Mouse (Mus musculus) brown adipose tissue, adult 24 weeks (tissue): ENCODE data around the gene Scn1b. TPM values are rescaled to one million over a fixed set of nuclear protein-coding genes. Genes with fewer than 3 reads are reported as not detected.

Experiments used
- H3K27ac ChIP-seq: fragments of 200-500 bp; replicated peaks from 2 replicates; pipeline ENCODE4 v1.5.1; 2012; ENCODE audit warnings: low read depth, mild to moderate bottlenecking, low read length
- H3K4me1 ChIP-seq: fragments of 200-500 bp; 2 replicates; pipeline ENCODE4 v1.6.1; 2012; ENCODE audit warnings: low read length, mixed read lengths; ENCODE audit not compliant: control insufficient read depth, insufficient read depth, insufficient read length
- H3K4me3 ChIP-seq: fragments of 200-500 bp; 2 replicates; pipeline ENCODE4 v1.5.1; 2012; ENCODE audit warnings: low read depth, mild to moderate bottlenecking, low read length, moderate library complexity; ENCODE audit not compliant: insufficient read depth
- polyA plus RNA-seq: library from polyadenylated mRNA; stranded (reverse); fragments of >200 nt; gene quantifications from 2 replicates; pipeline ENCODE4 v1.2.4, GENCODE M21; 2012; ENCODE audit not compliant: missing spikeins, insufficient read depth, insufficient read length

The Scn1b gene
- polyA plus RNA-seq, 1 experiment, result 30.4 TPM

- no peak overlapping the region for H3K27ac ChIP-seq
Measured at GRCm38 (mm10) chr7:31113800-31114199, 13.0 kb downstream of the Scn1b start.

GRCm38 (mm10) chr7:31112036-31112435 lies 14.8 kb downstream of the Scn1b start:
- Histone ChIP-seq H3K4me3 (no peak overlapping the region), H3K27ac (no peak overlapping the region)

More at GRCm38 (mm10) chr7:31113800-31114199, 13.0 kb downstream of the Scn1b start:
- H3K4me1 ChIP-seq, result peaks cover 8% of the 10 kb centered on the region
- H3K4me3 ChIP-seq, result no peak overlapping the region

GRCm38 (mm10) chr7:31110861-31111385 lies 15.9 kb downstream of the Scn1b start:
- H3K27ac ChIP-seq, result no peak overlapping the region

More at GRCm38 (mm10) chr7:31112036-31112435, 14.8 kb downstream of the Scn1b start:
- peaks cover 8% of the 10 kb centered on the region for H3K4me1 ChIP-seq

GRCm38 (mm10) chr7:31109796-31110195 lies 17.0 kb downstream of the Scn1b start:
- peak overlapping the region; percentile 47 for H3K27ac ChIP-seq
- H3K4me1 ChIP-seq, result no peaks in the 10 kb centered on the region
- no peak overlapping the region for H3K4me3 ChIP-seq

More at GRCm38 (mm10) chr7:31110861-31111385, 15.9 kb downstream of the Scn1b start:
- H3K4me3 ChIP-seq, result no peak overlapping the region
- H3K4me1 ChIP-seq, result peaks cover 7% of the 10 kb centered on the region

- Histone ChIP-seq H3K27ac (no peak overlapping the region), H3K4me1 (no peaks in the 10 kb centered on the region), H3K4me3 (no peak overlapping the region)
Measured at GRCm38 (mm10) chr7:31109091-31109490, 17.7 kb downstream of the Scn1b start.

- Histone ChIP-seq H3K27ac (no peak overlapping the region), H3K4me3 (no peak overlapping the region), H3K4me1 (no peaks in the 10 kb centered on the region)
Measured at GRCm38 (mm10) chr7:31107781-31108180, 19.0 kb downstream of the Scn1b start.

GRCm38 (mm10) chr7:31106166-31106565 lies 20.6 kb downstream of the Scn1b start:
- H3K27ac ChIP-seq, result no peak overlapping the region
- no peaks in the 10 kb centered on the region for H3K4me1 ChIP-seq
- no peak overlapping the region for H3K4me3 ChIP-seq

GRCm38 (mm10) chr7:31105061-31105768 lies 21.6 kb downstream of the Scn1b start:
- Histone ChIP-seq H3K4me3 (no peak overlapping the region), H3K27ac (no peak overlapping the region), H3K4me1 (no peaks in the 10 kb centered on the region)

GRCm38 (mm10) chr7:31100786-31101185 lies 26.0 kb downstream of the Scn1b start:
- no peak overlapping the region for H3K27ac ChIP-seq
- no peaks in the 10 kb centered on the region for H3K4me1 ChIP-seq
- no peak overlapping the region for H3K4me3 ChIP-seq

- Histone ChIP-seq H3K4me1 (no peaks in the 10 kb centered on the region), H3K27ac (no peak overlapping the region), H3K4me3 (no peak overlapping the region)
Measured at GRCm38 (mm10) chr7:31099612-31099982, 27.2 kb downstream of the Scn1b start.

GRCm38 (mm10) chr7:31098697-31099611 lies 27.8 kb downstream of the Scn1b start:
- no peaks in the 10 kb centered on the region for H3K4me1 ChIP-seq
- H3K4me3 ChIP-seq, result no peak overlapping the region
- no peak overlapping the region for H3K27ac ChIP-seq

- Histone ChIP-seq H3K27ac (no peak overlapping the region), H3K4me1 (no peaks in the 10 kb centered on the region), H3K4me3 (no peak overlapping the region)
Measured at GRCm38 (mm10) chr7:31097583-31098248, 29.1 kb downstream of the Scn1b start.

- no peak overlapping the region for H3K27ac ChIP-seq
- H3K4me3 ChIP-seq, result no peak overlapping the region
- no peaks in the 10 kb centered on the region for H3K4me1 ChIP-seq
Measured at GRCm38 (mm10) chr7:31096892-31097564, 29.8 kb downstream of the Scn1b start.

- Histone ChIP-seq H3K4me1 (no peaks in the 10 kb centered on the region), H3K27ac (no peak overlapping the region), H3K4me3 (no peak overlapping the region)
Measured at GRCm38 (mm10) chr7:31094774-31095501, 31.9 kb downstream of the Scn1b start.
